Mouse (Mus musculus): ENCODE data around the gene Mrpl46.

Gene Mrpl46

GRCm38 (mm10) chr7:78767929-78768531 lies 15.3 kb downstream of the Mrpl46 start:
- no peak for DNase-seq

- peak; percentile 85 for DNase-seq
These were observed 17.2 kb downstream of the Mrpl46 start for GRCm38 (mm10) chr7:78766019-78766683.

GRCm38 (mm10) chr7:78765215-78765631 lies 18.1 kb downstream of the Mrpl46 start:
- no peak for DNase-seq

GRCm38 (mm10) chr7:78763801-78764200 lies 19.5 kb downstream of the Mrpl46 start:
- no peak for DNase-seq

- no peak for DNase-seq
These were observed 28.8 kb downstream of the Mrpl46 start for GRCm38 (mm10) chr7:78754458-78755000.

GRCm38 (mm10) chr7:78753752-78754457 lies 29.4 kb downstream of the Mrpl46 start:
- DNase-seq: no peak

GRCm38 (mm10) chr7:78752961-78753360 lies 30.4 kb downstream of the Mrpl46 start:
- no peak for DNase-seq

GRCm38 (mm10) chr7:78743731-78744385 lies 39.5 kb downstream of the Mrpl46 start:
- DNase-seq: no peak

GRCm38 (mm10) chr7:78739351-78740000 lies 43.9 kb downstream of the Mrpl46 start:
- DNase-seq: no peak

- DNase-seq: no peak
These were observed 45.6 kb downstream of the Mrpl46 start, which contains the start of gene Ntrk3 for GRCm38 (mm10) chr7:78737614-78738210. TSS of gene Ntrk3 (minus strand) at chr7:78738012.

- no peak for DNase-seq
These were observed 46.1 kb downstream of the Mrpl46 start for GRCm38 (mm10) chr7:78737196-78737595.

- peak; percentile 42 for DNase-seq
These were observed 51.9 kb downstream of the Mrpl46 start for GRCm38 (mm10) chr7:78731391-78731790.
